Mouse (Mus musculus) heart, postnatal 14 days (tissue): Measurements from ENCODE around the gene Ing4. TPM values are rescaled to one million over a fixed set of nuclear protein-coding genes. Genes with fewer than 3 reads are reported as not detected.
"Not testable (repeated sequence)": the region's sequence is repeated elsewhere in the genome, so short reads cannot be mapped to it uniquely, and the experiment has no call there.

ENCODE experiments used
- DNase-seq, 2 experiments: peaks; one replicate each; pipeline ENCODE4 v3.0.0; 2021 to 2022
- intact Hi-C: fragments of 180-260 bp; cut with DNase I; formaldehyde crosslinking; loops from one replicate; pipeline ENCODE4 v1.15.1; 2025
- total RNA-seq, 2 experiments: library from RNA; stranded (reverse); gene quantifications; 2 replicates each; pipeline ENCODE4 v1.2.3; 2021

The Ing4 gene
- total RNA-seq, 2 experiments from 2014 or later: 40.6 to 41.9 TPM

GRCm38 (mm10) chr6:125031604-125032003, 8.0 kb upstream of the Ing4 start:
- no peak for DNase-seq
- intact Hi-C loops: loop anchor here (5.0 kb wide), 1 partner anchor 129 kb away; no protein-coding TSS in a partner anchor

GRCm38 (mm10) chr6:125038666-125039065, 894 bp upstream of the Ing4 start:
- intact Hi-C loops: loop anchor here (2.0 to 5.0 kb wide), 2 partner anchors 30 to 121 kb away; partner anchors contain the start of gene Zfp384
- DNase-seq: no peak

GRCm38 (mm10) chr6:125039131-125039530, 429 bp upstream of the Ing4 start:
- intact Hi-C loops: loop anchor here (2.0 to 5.0 kb wide), 2 partner anchors 30 to 122 kb away; partner anchors contain the start of gene Zfp384
- no peak for DNase-seq

GRCm38 (mm10) chr6:125040221-125040620, 661 bp downstream of the Ing4 start:
- intact Hi-C loops: no loop called here
- DNase-seq: no peak

- intact Hi-C loops: no loop called here
- DNase-seq: no peak
Observed at GRCm38 (mm10) chr6:125041047-125041446, 1.5 kb downstream of the Ing4 start.

- no peak for DNase-seq
- intact Hi-C loops: no loop called here
Observed at GRCm38 (mm10) chr6:125042081-125042480, 2.5 kb downstream of the Ing4 start.

GRCm38 (mm10) chr6:125046691-125047090, 7.1 kb downstream of the Ing4 start:
- DNase-seq: peak; percentile 85 to 90
- intact Hi-C loops: loop anchor here (1.0 to 5.0 kb wide), 2 partner anchors 36 to 226 kb away; no protein-coding TSS in a partner anchor

- intact Hi-C loops: loop anchor here (5.0 kb wide), 1 partner anchor 223 kb away; no protein-coding TSS in a partner anchor
- no peak for DNase-seq
Observed at GRCm38 (mm10) chr6:125049678-125050077, 10.1 kb downstream of the Ing4 start, which contains the start of gene Acrbp. Acrbp (plus strand) TSS chr6:125049689.

GRCm38 (mm10) chr6:125051237-125051636, 11.7 kb downstream of the Ing4 start:
- no peak for DNase-seq
- intact Hi-C loops: no loop called here

- intact Hi-C loops: no loop called here
- no peak for DNase-seq
Observed at GRCm38 (mm10) chr6:125061493-125061892, 21.9 kb downstream of the Ing4 start.

GRCm38 (mm10) chr6:125062511-125062910, 23.0 kb downstream of the Ing4 start:
- DNase-seq: no peak
- intact Hi-C loops: no loop called here

GRCm38 (mm10) chr6:125063906-125064305, 24.3 kb downstream of the Ing4 start:
- DNase-seq: no peak
- intact Hi-C loops: no loop called here

GRCm38 (mm10) chr6:125065223-125065622, 25.7 kb downstream of the Ing4 start:
- intact Hi-C loops, DNase-seq: not testable (repeated sequence)

- DNase-seq: no peak
- intact Hi-C loops: no loop called here
Observed at GRCm38 (mm10) chr6:125067571-125067995, 28.0 kb downstream of the Ing4 start, which contains the start of gene Lpar5. Lpar5 (plus strand) TSS chr6:125067920.

GRCm38 (mm10) chr6:125071170-125071895, 31.8 kb downstream of the Ing4 start:
- DNase-seq: no peak
- intact Hi-C loops: no loop called here

- DNase-seq: peak; percentile 31 to 52
- intact Hi-C loops: no loop called here
Observed at GRCm38 (mm10) chr6:125071896-125072279, 32.3 kb downstream of the Ing4 start.

GRCm38 (mm10) chr6:125073825-125074224, 34.3 kb downstream of the Ing4 start:
- intact Hi-C loops: no loop called here
- no peak for DNase-seq

- intact Hi-C loops: loop anchor here (5.0 to 10.0 kb wide), 3 partner anchors 147 to 234 kb away; partner anchors contain the start of genes Gpr162 and Mlf2
- DNase-seq: no peak
Observed at GRCm38 (mm10) chr6:125081394-125081793, 41.8 kb downstream of the Ing4 start.

- peak; percentile 91 to 94 for DNase-seq
Observed at GRCm38 (mm10) chr6:125081797-125082560, 42.4 kb downstream of the Ing4 start.

GRCm38 (mm10) chr6:125082801-125083386, 43.3 kb downstream of the Ing4 start:
- no peak for DNase-seq
- intact Hi-C loops: loop anchor here (1.0 to 10.0 kb wide), 5 partner anchors 37 to 236 kb away; partner anchors contain the start of genes Gpr162 and Mlf2

More at GRCm38 (mm10) chr6:125081797-125082560, 42.4 kb downstream of the Ing4 start:
- intact Hi-C loops: loop anchor here (1.0 to 10.0 kb wide), 5 partner anchors 36 to 235 kb away; partner anchors contain the start of genes Gpr162 and Mlf2
